Mouse (Mus musculus) cerebellum, adult 2 months (tissue): ENCODE results near the gene Dock4.

Experiments used
- CTCF ChIP-seq: fragments of 200-500 bp; IDR thresholded peaks from 2 replicates; pipeline ENCODE4 v1.5.1; 2011; ENCODE audit warnings: low read depth, mild to moderate bottlenecking, control low read depth, low read length, moderate library complexity, borderline replicate concordance; ENCODE audit not compliant: insufficient read depth
- POLR2A ChIP-seq: fragments of 200-500 bp; IDR thresholded peaks from 2 replicates; pipeline ENCODE4 v1.6.1; 2011; ENCODE audit warnings: low read length, control low read depth, borderline replicate concordance; ENCODE audit not compliant: insufficient read depth

DNA sequence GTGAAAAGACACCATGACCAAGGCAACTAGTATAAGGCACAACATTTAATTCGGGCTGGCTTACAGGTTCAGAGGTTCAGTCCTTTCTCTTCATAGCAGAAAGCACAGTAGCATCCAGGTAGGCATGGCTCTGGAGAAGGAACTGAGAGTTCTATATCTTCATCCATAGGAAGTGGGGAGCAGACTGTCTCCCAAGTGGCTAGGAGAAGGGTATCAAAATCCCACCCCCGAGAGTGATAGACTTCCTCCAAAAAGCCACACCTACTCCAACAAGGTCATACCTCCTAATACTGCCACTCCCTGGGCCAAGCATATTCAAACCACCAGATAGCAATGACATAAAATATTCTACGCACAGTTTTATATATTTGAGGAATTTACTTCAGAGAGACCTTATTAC, 98.5 kb downstream of the Dock4 start:
- TF ChIP-seq CTCF, result no peak
- TF ChIP-seq POLR2A, result no peak
